Mouse (Mus musculus) kidney, postnatal 0 days (tissue): ENCODE results near the gene Slc5a1. TPM values are rescaled to one million over a fixed set of nuclear protein-coding genes. Genes with fewer than 3 reads are reported as not detected.
A peak's percentile ranks its signal among the peaks of the same experiment; 100 is the strongest.

ENCODE experiments used
- ATAC-seq: fragments of 200-750 bp; cut with Nextera tagmentation; replicated peaks from 2 replicates; pipeline ENCODE4 v1.8.0; 2017; ENCODE audit warnings: low read depth, moderate number of reproducible peaks, moderate TSS enrichment, moderate library complexity; ENCODE audit not compliant: low FRiP score
- DNase-seq: peaks from one replicate; pipeline ENCODE4 v3.0.0-alpha.2; 2016; ENCODE audit warnings: low spot score
- H3K27ac ChIP-seq: fragments of 300-500 bp; sonication (generic); 2 replicates; pipeline ENCODE4 v1.5.1; 2014; ENCODE audit warnings: mild to moderate bottlenecking
- H3K27me3 ChIP-seq: fragments of 300-500 bp; sonication (generic); 2 replicates; pipeline ENCODE4 v1.6.1; 2014; ENCODE audit warnings: low read length, mixed read lengths; ENCODE audit not compliant: insufficient read depth
- H3K36me3 ChIP-seq: fragments of 300-500 bp; sonication (generic); 2 replicates; pipeline ENCODE4 v1.6.1; 2014; ENCODE audit warnings: low read length, mixed read lengths; ENCODE audit not compliant: insufficient read depth
- H3K4me1 ChIP-seq: fragments of 300-500 bp; sonication (generic); replicated peaks from 2 replicates; pipeline ENCODE4 v1.6.1; 2014; ENCODE audit warnings: antibody characterized with exemption, low read length, mixed read lengths; ENCODE audit not compliant: insufficient read depth
- H3K4me2 ChIP-seq: fragments of 300-500 bp; sonication (generic); 2 replicates; pipeline ENCODE4 v1.6.1; 2014; ENCODE audit warnings: mild to moderate bottlenecking, low read length, moderate library complexity, mixed read lengths
- H3K4me3 ChIP-seq: fragments of 300-500 bp; sonication (generic); replicated peaks from 2 replicates; pipeline ENCODE4 v1.5.1; 2014; ENCODE audit warnings: low read depth, low read length
- H3K9ac ChIP-seq: fragments of 300-500 bp; sonication (generic); 2 replicates; pipeline ENCODE4 v1.6.1; 2014; ENCODE audit warnings: low read depth, low read length
- H3K9me3 ChIP-seq: fragments of 300-500 bp; sonication (generic); replicated peaks from 2 replicates; pipeline ENCODE4 v1.6.1; 2016; ENCODE audit warnings: low read length, inconsistent platforms, mixed read lengths
- CTCF ChIP-seq: IDR thresholded peaks from 2 replicates; pipeline ENCODE4 v1.5.1; 2016; ENCODE audit warnings: antibody characterized with exemption, low read depth, mild to moderate bottlenecking, moderate library complexity
- WGBS: fragments of 180-500 bp; shearing (Covaris S2); extraction: QIAGEN DNeasy Blood & Tissue Kit; methylation state at CpG from one replicate; pipeline ENCODE4 v1.1.7; 2014; 5-methylcytosine and 5-hydroxymethylcytosine counted together
- polyA plus RNA-seq: library from polyadenylated mRNA; unstranded; fragments of >200 nt; fragmentation: Nextera tagmentation; extraction: Ambion mirVana; gene quantifications from 2 replicates; pipeline ENCODE4 v1.2.1, GENCODE M21; 2015

The Slc5a1 gene
- polyA plus RNA-seq, 1 experiment from 2014 or later = 21.2 TPM

DNA sequence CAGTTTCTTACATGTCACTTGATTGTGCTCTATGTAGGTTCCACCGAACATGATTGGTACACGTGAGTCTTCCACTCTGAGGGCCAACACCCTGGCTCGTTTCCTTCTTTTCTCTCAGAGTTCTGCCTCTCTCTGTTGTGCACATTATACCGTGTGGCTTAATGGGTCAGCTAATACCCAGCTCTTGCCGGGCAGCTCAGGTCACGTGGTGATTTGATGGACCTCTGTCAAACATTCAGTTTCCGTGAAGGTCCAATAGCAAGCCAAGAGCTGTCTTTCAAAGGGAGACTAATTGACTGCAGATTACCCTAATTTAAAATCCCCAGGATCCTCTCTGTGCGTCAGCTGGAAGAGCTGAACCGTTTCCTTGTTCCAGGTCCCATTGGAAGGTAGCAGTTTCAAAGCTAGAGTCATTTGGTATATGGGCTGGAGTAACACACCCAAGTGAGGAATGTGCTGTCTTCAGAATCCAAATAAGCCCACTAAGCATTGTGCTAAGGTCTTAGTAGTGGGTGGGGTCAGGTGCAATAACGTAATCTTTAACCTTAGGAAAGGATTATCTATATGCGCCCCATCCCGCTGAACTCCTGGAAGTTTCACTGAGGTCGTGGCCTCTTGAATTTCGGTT, 3.9 kb downstream of the Slc5a1 start:
- H3K4me3 ChIP-seq = no peak overlapping the region
- ATAC-seq = no peak

GRCm38 (mm10) chr5:33121871-33122315, 17.9 kb downstream of the Slc5a1 start:
- Histone ChIP-seq H3K9me3 (no peaks in the 10 kb centered on the region; the same call in 1 of the 2 replicates), H3K27ac (peak overlapping the region; percentile 44; the same call in 1 of the 2 replicates), H3K36me3 (no peaks in the 10 kb centered on the region), H3K4me1 (no peaks in the 10 kb centered on the region), H3K4me3 (no peak overlapping the region), H3K4me2 (no peak overlapping the region), H3K27me3 (no peaks in the 10 kb centered on the region), H3K9ac (no peak overlapping the region)
- ATAC-seq (peak; percentile 79; the same call in 1 of the 2 replicates), DNase-seq (peak; percentile 59)
- no peak for TF ChIP-seq CTCF
- 40% methylated on average over 4 of the region's 4 CpGs for WGBS

More for the DNA sequence above, 3.9 kb downstream of the Slc5a1 start:
- Histone ChIP-seq H3K27me3 (peaks cover 7% of the 10 kb centered on the region; the same call in 1 of the 2 replicates), H3K9me3 (no peaks in the 10 kb centered on the region), H3K27ac (no peak overlapping the region), H3K9ac (no peak overlapping the region), H3K4me2 (no peak overlapping the region), H3K4me1 (no peaks in the 10 kb centered on the region), H3K36me3 (no peaks in the 10 kb centered on the region)
- no peak for TF ChIP-seq CTCF
- 69% methylated on average over 14 of the region's 14 CpGs for WGBS
- DNase-seq = no peak

- Histone ChIP-seq H3K27ac (no peak overlapping the region), H3K4me2 (no peak overlapping the region), H3K4me1 (no peaks in the 10 kb centered on the region), H3K36me3 (no peaks in the 10 kb centered on the region), H3K4me3 (no peak overlapping the region), H3K27me3 (no peaks in the 10 kb centered on the region), H3K9me3 (no peaks in the 10 kb centered on the region; the same call in 1 of the 2 replicates), H3K9ac (no peak overlapping the region)
- 71% methylated on average over 3 of the region's 3 CpGs for WGBS
- ATAC-seq (no peak), DNase-seq (no peak)
- TF ChIP-seq CTCF = no peak
These were observed 19.6 kb downstream of the Slc5a1 start for GRCm38 (mm10) chr5:33123658-33124057.

DNA sequence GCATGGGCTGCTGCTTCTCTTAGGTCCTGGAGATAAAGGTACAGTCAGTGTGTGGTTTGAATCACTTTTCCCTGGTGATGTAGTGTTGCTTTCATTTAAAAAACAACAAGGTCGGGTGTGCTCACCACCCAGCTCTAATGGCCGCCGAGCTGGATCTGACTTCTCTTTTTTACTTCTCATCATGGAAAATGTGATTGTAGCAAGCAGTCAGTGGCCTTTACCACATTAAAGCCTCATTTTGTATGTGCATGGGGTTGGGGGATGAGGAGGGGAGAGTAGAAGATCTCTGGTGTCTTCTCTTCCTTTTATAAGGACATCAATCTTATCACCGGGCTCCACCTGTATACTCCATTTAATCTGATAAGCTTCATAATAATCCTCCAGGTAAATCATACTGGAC, 21.3 kb downstream of the Slc5a1 start:
- Histone ChIP-seq H3K4me1 (no peaks in the 10 kb centered on the region), H3K4me2 (no peak overlapping the region), H3K9me3 (no peaks in the 10 kb centered on the region), H3K36me3 (no peaks in the 10 kb centered on the region), H3K27me3 (no peaks in the 10 kb centered on the region), H3K9ac (no peak overlapping the region), H3K27ac (no peak overlapping the region), H3K4me3 (no peak overlapping the region)
- TF ChIP-seq CTCF = no peak
- WGBS = 84% methylated on average over 4 of the region's 4 CpGs
- DNase-seq = no peak
- ATAC-seq = no peak

DNA sequence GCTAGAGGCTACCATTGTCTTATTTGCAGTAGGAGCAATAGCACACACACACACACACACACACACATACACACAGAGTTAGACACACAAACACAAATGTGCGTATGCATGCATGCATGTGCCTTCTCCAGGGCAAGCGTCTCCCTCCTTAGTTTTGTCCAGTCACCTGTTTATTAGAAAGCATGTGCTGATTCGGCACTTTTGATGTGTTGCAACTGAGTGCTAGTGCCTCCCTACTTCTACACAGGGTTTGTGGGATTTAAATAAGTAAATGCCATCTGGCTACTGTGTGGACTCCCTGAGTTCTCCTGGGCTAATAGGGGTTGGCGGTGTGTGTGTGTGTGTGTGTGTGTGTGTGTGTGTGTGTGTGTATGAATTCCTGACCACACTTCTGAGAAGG, 30.1 kb downstream of the Slc5a1 start:
- 89% methylated on average over 4 of the region's 4 CpGs for WGBS
- DNase-seq = no peak
- H3K4me2 ChIP-seq = no peak overlapping the region

DNA sequence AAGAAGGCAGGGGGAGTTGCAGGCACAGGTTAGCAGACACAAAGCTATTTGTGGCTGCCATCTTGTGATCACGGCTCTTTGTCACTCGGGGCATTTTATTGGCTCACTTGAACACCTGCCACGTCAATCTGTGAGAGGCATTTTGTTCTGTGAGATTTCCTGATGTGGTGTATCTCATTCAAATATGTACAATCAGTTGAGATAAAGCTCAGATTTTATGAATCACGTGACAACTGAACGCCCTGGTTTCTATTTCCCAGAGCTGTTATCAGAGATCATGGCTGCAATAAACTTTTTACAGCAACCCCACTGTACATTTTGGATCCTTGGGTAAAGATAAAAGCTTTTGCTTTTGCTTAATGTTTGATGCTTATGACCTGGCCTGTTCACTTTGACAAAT, 31.6 kb downstream of the Slc5a1 start:
- no peak for DNase-seq
- Histone ChIP-seq H3K27ac (no peak overlapping the region), H3K4me2 (no peak overlapping the region), H3K9me3 (no peaks in the 10 kb centered on the region), H3K9ac (no peak overlapping the region), H3K27me3 (no peaks in the 10 kb centered on the region), H3K36me3 (no peaks in the 10 kb centered on the region), H3K4me1 (no peaks in the 10 kb centered on the region), H3K4me3 (no peak overlapping the region)
- no peak for TF ChIP-seq CTCF
- no peak for ATAC-seq
- 78% methylated on average over 5 of the region's 5 CpGs for WGBS

More for the DNA sequence above, 30.1 kb downstream of the Slc5a1 start:
- no peak overlapping the region for H3K4me3 ChIP-seq
- no peak for ATAC-seq
- H3K9me3 ChIP-seq = no peaks in the 10 kb centered on the region
- H3K27me3 ChIP-seq = no peaks in the 10 kb centered on the region
- H3K27ac ChIP-seq = no peak overlapping the region
- TF ChIP-seq CTCF = no peak
- no peaks in the 10 kb centered on the region for H3K4me1 ChIP-seq
- H3K36me3 ChIP-seq = no peaks in the 10 kb centered on the region
- no peak overlapping the region for H3K9ac ChIP-seq
